Mouse (Mus musculus) hindlimb bud, embryonic 11.5 days (tissue): Measurements from ENCODE around the gene Naxd.
A peak's percentile ranks its signal among the peaks of the same experiment; 100 is the strongest.

Experiments
- DNase-seq: peaks from one replicate; pipeline ENCODE4 v3.0.0-alpha.2; 2012; ENCODE audit warnings: low read depth, low spot score; ENCODE audit errors: extremely low spot score

Naxd gene

DNA sequence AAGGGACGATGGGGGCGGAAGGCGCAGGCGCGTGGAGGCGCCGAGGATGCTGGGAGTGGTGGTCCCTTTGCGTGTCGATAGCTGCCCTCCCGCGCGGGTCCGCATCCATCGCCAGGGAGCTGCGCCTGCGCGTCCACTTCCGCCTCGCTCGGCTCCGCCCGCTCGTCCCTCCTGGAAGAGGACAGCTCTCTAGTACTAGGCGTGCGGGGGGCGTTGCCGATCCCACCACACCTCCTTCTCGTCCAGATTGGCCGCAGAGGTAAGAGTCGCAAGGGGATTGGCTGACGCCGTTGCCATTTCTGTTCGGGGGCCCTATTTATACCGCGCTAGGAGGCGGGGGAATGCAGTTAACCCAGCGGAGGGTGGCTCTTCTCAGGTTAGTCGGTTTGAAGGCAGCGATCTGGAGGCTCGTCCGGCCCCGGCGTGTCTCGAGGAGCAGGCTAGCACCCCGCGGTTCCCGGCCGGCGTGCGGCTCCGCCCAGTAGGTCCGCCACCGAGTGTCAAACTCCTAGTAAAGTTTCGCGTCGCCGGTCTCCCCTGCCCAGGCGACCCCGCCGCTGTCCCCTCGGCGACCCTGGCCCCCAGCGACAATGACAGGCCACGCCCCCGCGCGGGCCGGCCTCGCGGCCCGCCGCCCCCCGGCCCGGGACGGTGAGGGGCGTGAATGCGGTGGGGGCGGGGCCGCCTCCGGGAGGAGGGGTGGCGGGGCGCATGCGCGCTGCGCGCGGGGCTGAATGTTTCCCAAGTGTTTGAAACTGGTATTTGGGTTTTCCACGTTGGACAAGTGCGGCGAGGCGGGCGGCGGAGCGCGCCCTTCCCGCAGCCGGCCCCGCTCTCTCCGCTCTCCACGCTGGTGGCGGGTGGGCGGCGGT lies 58.6 kb downstream of the Naxd start:
- DNase-seq = peak; percentile 89

DNA sequence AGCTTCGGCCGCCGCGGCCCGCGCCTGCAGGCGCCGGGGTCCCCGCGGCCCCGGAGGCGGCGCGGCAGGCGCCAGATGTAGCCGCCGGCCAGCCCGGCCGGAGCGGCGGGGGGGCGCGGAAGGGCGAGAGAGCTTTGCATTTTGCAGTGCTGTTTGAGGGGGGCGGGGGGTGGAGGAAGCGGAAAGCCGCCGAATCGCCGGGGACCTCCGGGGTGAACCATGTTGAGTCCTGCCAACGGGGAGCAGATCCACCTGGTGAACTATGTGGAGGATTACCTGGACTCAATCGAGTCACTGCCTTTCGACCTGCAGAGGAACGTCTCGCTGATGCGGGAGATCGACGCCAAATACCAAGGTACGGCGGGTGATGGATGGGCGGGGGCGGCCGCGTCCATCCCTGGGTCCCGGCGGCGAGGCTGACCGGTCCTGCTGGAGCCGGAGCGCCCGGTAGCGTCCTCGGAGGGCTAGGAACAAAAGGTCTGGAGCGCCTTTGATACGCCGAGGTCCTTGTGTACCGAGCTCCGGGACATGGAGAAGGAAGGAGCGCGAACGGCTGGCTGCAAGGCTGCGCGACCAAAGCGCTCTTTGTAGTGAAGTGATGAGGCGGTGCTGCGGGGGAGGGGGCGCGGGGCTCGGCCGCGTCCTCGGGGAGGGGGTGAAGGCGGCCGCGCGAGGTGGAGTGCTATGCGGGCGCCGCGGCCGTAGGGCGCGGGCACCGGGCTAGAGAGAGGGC lies 59.6 kb downstream of the Naxd start:
- DNase-seq = no peak

DNA sequence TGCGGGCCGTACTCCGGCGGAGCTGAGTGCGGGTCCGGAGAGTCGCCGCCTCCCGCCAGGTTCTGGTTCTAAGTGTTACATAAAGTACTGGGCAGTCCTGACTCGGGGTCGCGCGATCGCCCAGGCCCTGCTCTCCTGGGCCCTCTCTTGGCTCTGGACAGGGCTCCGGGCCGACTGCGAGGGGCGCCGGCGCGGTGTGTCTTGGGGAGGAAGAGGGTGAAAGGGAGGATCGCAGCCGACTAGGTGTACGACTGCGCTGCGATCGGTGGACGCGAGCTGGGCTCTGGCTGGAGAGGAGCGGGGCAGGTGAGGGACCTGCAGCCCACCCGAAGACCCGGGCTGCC lies 60.1 kb downstream of the Naxd start:
- DNase-seq = no peak

DNA sequence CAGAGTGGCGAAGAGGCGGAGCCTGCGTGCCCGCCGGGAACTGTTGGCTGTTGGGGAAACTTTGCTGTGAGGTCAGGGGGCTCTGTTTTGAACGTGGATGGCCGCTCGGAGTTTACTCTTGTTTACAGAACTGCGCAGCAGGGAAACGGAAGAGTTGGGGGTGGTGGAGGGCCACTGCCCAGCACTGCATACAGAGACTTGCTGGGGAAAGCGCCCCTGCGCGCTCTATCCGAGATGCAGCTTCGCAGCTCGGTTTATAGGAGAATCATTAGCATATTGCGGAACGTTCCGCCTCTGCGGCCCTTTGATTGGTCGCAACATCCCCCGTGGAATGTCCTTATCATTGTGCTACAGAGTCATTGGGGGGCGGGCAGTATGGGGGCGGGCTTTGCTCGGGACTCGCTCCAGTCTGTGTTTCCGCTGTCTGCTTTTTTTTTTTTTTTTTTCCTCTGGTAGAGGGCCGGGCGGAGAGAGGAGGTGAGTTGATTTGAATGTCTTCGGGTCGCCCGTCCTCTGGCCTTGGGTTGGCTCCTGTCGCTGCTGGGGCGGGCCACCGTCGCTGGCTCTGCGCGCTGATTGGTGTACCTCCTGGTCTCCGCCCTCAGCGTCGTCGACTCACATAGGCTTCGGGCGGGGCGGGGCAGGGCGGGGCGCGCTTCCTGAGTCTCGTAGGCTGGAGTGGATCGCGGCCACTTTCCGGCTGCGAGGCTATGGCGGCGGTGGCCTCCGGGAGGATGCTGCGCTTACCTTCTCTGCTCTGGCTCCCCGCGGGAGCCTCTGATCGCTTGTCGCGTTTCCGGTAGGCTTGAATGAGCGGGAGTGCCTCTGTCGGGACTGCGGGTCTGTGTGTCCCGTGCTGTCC lies 60.7 kb downstream of the Naxd start:
- peak; percentile 97 for DNase-seq

DNA sequence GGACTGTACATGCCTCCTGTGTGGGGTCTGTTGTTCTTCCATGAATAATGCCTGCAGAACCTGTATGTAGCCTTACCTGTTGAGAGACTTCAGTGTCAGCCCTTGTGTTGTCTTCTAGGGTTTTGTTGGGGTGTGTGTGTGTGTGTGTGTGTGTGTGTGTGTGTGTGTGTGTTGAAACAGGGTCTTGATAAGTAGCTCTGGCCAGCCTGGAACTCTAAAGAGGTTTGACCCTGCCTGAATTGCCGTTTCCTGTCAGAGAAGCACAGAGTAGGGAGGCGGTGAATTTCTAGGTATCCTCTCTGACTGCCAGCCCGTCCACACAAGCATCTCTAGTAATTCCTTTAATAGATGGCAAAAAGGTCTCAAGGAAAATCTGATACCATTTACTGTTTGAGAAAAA lies 62.2 kb downstream of the Naxd start:
- no peak for DNase-seq

DNA sequence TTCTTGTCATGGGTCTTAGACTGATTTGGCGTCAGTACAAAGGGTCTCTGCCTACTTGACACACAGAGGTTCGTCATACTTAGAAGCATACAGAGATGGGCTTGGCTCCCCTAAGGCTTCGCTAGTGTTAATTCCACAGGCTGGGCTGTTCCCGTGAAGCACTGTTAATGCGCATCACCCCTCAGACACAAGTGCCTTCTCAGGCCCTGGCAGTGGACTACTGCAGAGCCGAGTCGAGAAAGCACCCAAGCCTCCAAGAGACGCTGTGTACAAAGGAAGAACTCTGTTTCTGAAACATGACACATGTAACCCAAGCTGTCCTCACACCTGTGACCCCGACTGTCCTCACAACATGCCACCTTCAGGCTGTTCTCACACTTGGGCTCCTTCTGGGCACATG lies 62.9 kb downstream of the Naxd start:
- DNase-seq = no peak

DNA sequence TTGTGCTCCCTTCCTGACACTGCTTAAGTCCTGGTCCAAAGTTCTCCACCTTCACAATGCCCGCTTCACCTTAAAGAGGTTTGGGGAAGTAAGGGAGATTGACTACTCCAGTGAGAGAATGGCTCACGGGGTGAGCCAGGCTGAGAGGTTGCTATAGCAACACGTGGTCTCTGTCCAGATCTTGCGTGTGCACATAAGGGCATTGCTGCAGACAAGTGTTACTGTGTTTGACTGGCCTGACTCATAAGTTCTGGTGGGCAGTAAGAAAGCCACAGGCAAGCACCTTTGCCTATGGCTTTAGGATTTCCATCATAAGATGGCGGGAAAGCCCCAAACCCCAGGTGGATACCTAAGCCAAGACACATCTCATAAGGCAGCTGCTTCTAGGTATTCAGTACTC lies 66.9 kb downstream of the Naxd start:
- no peak for DNase-seq
